Comparison of ENCODE assay signal across 8 mouse cellular contexts in the genomic region with DNA sequence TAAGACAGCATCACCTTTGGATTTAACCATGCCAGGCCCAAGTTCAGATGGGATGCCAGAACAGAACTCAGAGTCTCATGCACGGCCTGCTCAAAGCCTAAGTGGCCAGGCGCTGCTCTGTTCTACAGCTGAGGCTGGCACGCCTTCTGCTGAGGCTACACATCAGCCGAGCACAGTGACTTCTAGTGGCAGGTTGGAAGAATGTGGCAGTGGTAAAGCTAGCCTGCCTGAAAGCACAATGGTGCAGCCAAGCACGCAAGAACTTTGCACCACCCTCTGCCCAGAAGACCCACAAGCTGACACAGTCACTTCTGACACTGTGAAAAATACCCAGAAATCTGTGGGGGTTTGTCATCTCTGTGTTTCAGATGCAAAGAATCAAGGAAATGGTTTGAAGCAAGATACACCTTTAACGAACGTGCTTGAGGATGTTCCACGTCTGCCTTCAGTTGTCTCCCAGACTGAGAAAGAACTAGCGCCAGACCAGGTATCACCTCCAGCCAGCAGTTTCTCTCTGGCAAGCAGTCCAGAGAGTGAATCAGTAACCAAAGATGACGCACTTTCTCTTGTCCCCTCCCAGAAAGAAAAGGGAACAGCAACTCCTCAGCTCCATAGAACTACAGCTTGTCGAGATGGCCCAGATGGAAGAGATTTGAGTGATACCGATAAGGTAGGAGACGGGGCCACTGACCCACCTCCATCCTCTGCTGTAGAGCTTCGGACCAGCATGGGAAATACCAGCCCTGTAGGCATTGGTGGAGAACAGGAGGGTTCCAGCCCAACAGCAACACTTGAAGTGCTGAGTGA.
DNase-seq lines count a peak whose midpoint lies in the region; ATAC-seq and TF ChIP-seq lines count a peak whose summit lies in the region.

No protein-coding gene starts in this region.

- no peak for TF ChIP-seq RAD21 in MEL (IDR thresholded peaks at IDR 0.05; ENCODE audit: low read depth, low read length)

- no peaks in the 10 kb centered on the region for H3K9me3 ChIP-seq in MEL (replicated peaks; ENCODE audit: insufficient read depth, low read length)
- H3K9me3 ChIP-seq in heart, embryonic 14.5 days (ENCODE audit: control insufficient read depth, low read length), result no peaks in the 10 kb centered on the region
- no peaks in the 10 kb centered on the region for H3K9me3 ChIP-seq in hindbrain, embryonic 11.5 days (ENCODE audit: control insufficient read depth, low read length)
- H3K9me3 ChIP-seq in forebrain, embryonic 10.5 days, result no peaks in the 10 kb centered on the region

- no peak overlapping the region for H3K9ac ChIP-seq in MEL (ENCODE audit: control insufficient read depth, low read depth, low read length, poor library complexity, severe bottlenecking)
- H3K9ac ChIP-seq in heart, embryonic 14.5 days (ENCODE audit: low read length), result peak overlapping the region; percentile 34; the same call in 1 of the 2 replicates
- no peak overlapping the region for H3K9ac ChIP-seq in hindbrain, embryonic 11.5 days (ENCODE audit: low read depth, low read length)

- no peaks in the 10 kb centered on the region for H3K27me3 ChIP-seq in MEL (ENCODE audit: control insufficient read depth in 1 of 2, insufficient read depth in 2 of 2, low read length in 2 of 2)
- no peaks in the 10 kb centered on the region for H3K27me3 ChIP-seq in heart, embryonic 14.5 days (ENCODE audit: control insufficient read depth, insufficient read depth, low read length)
- no peaks in the 10 kb centered on the region for H3K27me3 ChIP-seq in small intestine, adult 2 months (ENCODE audit: control insufficient read depth, insufficient read depth, low read length)
- no peaks in the 10 kb centered on the region for H3K27me3 ChIP-seq in hindbrain, embryonic 11.5 days (ENCODE audit: control insufficient read depth, insufficient read depth, low read length)
- H3K27me3 ChIP-seq in forebrain, embryonic 10.5 days (ENCODE audit: poor library complexity, severe bottlenecking), result no peaks in the 10 kb centered on the region

- H3K36me3 ChIP-seq in MEL (ENCODE audit: control insufficient read depth in 1 of 2, insufficient read depth in 2 of 2, low read length in 2 of 2), result peaks cover 0 to 13% of the 10 kb centered on the region in 2 experiments; a peak in 2 of 4 replicates
- peaks cover 35% of the 10 kb centered on the region for H3K36me3 ChIP-seq in heart, embryonic 14.5 days (ENCODE audit: control insufficient read depth, insufficient read depth, low read length)
- H3K36me3 ChIP-seq in small intestine, adult 2 months (ENCODE audit: control insufficient read depth, insufficient read depth, low read length), result peaks cover 13% of the 10 kb centered on the region
- H3K36me3 ChIP-seq in hindbrain, embryonic 11.5 days (ENCODE audit: control insufficient read depth, insufficient read depth, low read length), result 0 out of 2 replicates have a peak, but pooled peaks cover 2% of the 10 kb centered on the region
- peaks cover 38% of the 10 kb centered on the region for H3K36me3 ChIP-seq in forebrain, embryonic 10.5 days (replicated peaks)

- no peaks in the 10 kb centered on the region for H3K79me2 ChIP-seq in MEL (ENCODE audit: control insufficient read depth, insufficient read depth, low read length, poor library complexity)

- WGBS in heart, embryonic 14.5 days, result 67% methylated on average over 14 of the region's 14 CpGs
- 27% methylated on average over 14 of the region's 14 CpGs for WGBS in small intestine, adult 2 months
- WGBS in hindbrain, embryonic 11.5 days, result 89% methylated on average over 14 of the region's 14 CpGs
- 87% methylated on average over 14 of the region's 14 CpGs for WGBS in forebrain, embryonic 10.5 days

- no peak overlapping the region for H3K4me2 ChIP-seq in heart, embryonic 14.5 days (ENCODE audit: low read length)
- no peak overlapping the region for H3K4me2 ChIP-seq in hindbrain, embryonic 11.5 days (replicated peaks; ENCODE audit: low read depth, low read length)

- H3K4me3 ChIP-seq in MEL (ENCODE audit: control insufficient read depth in 1 of 2, insufficient read depth in 1 of 2, low read depth in 2 of 2, low read length in 2 of 2), result no peak overlapping the region
- H3K4me3 ChIP-seq in heart, embryonic 14.5 days (ENCODE audit: control insufficient read depth in 1 of 2, insufficient read depth in 1 of 2, low read depth in 1 of 2, low read length in 2 of 2), result no peak overlapping the region
- peak overlapping the region; percentile 53 for H3K4me3 ChIP-seq in small intestine, adult 2 months (ENCODE audit: low read depth, low read length)
- no peak overlapping the region for H3K4me3 ChIP-seq in hindbrain, embryonic 11.5 days (ENCODE audit: low read depth, low read length)
- H3K4me3 ChIP-seq in forebrain, embryonic 10.5 days, result no peak overlapping the region

- peaks cover 11 to 13% of the 10 kb centered on the region in 2 experiments for H3K4me1 ChIP-seq in MEL (ENCODE audit: control insufficient read depth in 1 of 2, insufficient read depth in 2 of 2, low read length in 2 of 2)
- H3K4me1 ChIP-seq in heart, embryonic 14.5 days (ENCODE audit: control insufficient read depth in 2 of 2, insufficient read depth in 2 of 2, low read length in 2 of 2), result peaks cover 29 to 66% of the 10 kb centered on the region in 2 experiments
- H3K4me1 ChIP-seq in small intestine, adult 2 months (ENCODE audit: control insufficient read depth, insufficient read depth, insufficient read length, low read length), result peaks cover 31% of the 10 kb centered on the region; the same call in 1 of the 2 replicates
- H3K4me1 ChIP-seq in hindbrain, embryonic 11.5 days (replicated peaks; ENCODE audit: control insufficient read depth, insufficient read depth, low read length), result no peaks in the 10 kb centered on the region
- H3K4me1 ChIP-seq in forebrain, embryonic 10.5 days, result no peaks in the 10 kb centered on the region

- no peak for TF ChIP-seq POLR2A in MEL (IDR thresholded peaks at IDR 0.05; ENCODE audit: control insufficient read depth in 1 of 2, insufficient read depth in 1 of 2, low read depth in 1 of 2, low read length in 2 of 2, poor library complexity in 1 of 2)
- no peak for TF ChIP-seq POLR2A in small intestine, adult 2 months (IDR thresholded peaks at IDR 0.05; ENCODE audit: low read depth, low read length)

- no peak overlapping the region for H3K27ac ChIP-seq in MEL (ENCODE audit: control insufficient read depth, low read depth, low read length)
- H3K27ac ChIP-seq in heart, embryonic 14.5 days (replicated peaks in 1 of 2; ENCODE audit: control insufficient read depth in 1 of 2, insufficient read depth in 1 of 2, low read depth in 2 of 2, low read length in 2 of 2), result peak overlapping the region; percentile 87 to 90
- peak overlapping the region; percentile 94 for H3K27ac ChIP-seq in small intestine, adult 2 months (ENCODE audit: insufficient read depth, low read depth, low read length)
- no peak overlapping the region for H3K27ac ChIP-seq in hindbrain, embryonic 11.5 days (ENCODE audit: low read depth, low read length)
- no peak overlapping the region for H3K27ac ChIP-seq in forebrain, embryonic 10.5 days

- no peak for TF ChIP-seq EP300 in MEL (IDR thresholded peaks at IDR 0.05; ENCODE audit: low read depth in 1 of 2, low read length in 2 of 2)

- peak in 2 of 3 experiments; percentile 20 to 27; a peak in 3 of 6 replicates for TF ChIP-seq CTCF in MEL (IDR thresholded peaks at IDR 0.05 in 2 of 3, conservative IDR thresholded peaks at IDR 0.05 in 1 of 3; ENCODE audit: control insufficient read depth in 1 of 3, insufficient read depth in 1 of 3, low read depth in 2 of 3, low read length in 3 of 3, poor library complexity in 1 of 3, severe bottlenecking in 1 of 3)
- peak; percentile 54; the same call in 1 of the 2 replicates for TF ChIP-seq CTCF in small intestine, adult 2 months (IDR thresholded peaks at IDR 0.05; ENCODE audit: extremely low read depth, insufficient read length, insufficient replicate concordance, low read depth, low read length)

- no peak for ATAC-seq in heart, embryonic 14.5 days (ENCODE audit: insufficient number of reproducible peaks, insufficient read depth, low FRiP score, low read depth)
- no peak for ATAC-seq in hindbrain, embryonic 11.5 days (ENCODE audit: low FRiP score)

- DNase-seq in B cell, adult 2 months, result peak; percentile 64 to 65
- DNase-seq in MEL (ENCODE audit: low read depth, low spot score), result no peak
- peak; percentile 40 for DNase-seq in liver
- DNase-seq in hindbrain, embryonic 11.5 days (ENCODE audit: low spot score), result no peak
- DNase-seq in forebrain, embryonic 10.5 days (ENCODE audit: extremely low spot score, low spot score), result no peak
- DNase-seq in MN1 (ENCODE audit: low spot score), result no peak

TF ChIP-seq in MEL, 35 proteins besides CTCF, POLR2A, EP300 and RAD21:
- TF ChIP-seq MAX (IDR thresholded peaks at IDR 0.05; ENCODE audit: low read length) (no peak), ZMIZ1 (IDR thresholded peaks at IDR 0.05; ENCODE audit: low read depth, low read length) (no peak), SMC3 (IDR thresholded peaks at IDR 0.05; ENCODE audit: low read depth, low read length) (0 out of 2 replicates have a peak, but pooled peaks have one; percentile 8)

Comparison
In these comparisons a context has a peak if more than half of its experiments do, and no peak if none do; other contexts are left out.
1. DNase-seq: peak in B cell, adult 2 months (2 of 2) and liver (single experiment); none in MEL (single experiment), hindbrain, embryonic 11.5 days (single experiment), forebrain, embryonic 10.5 days (single experiment) and MN1 (single experiment).
2. H3K27ac ChIP-seq: peak in heart, embryonic 14.5 days (2 of 2) and small intestine, adult 2 months (single experiment); none in MEL (single experiment), hindbrain, embryonic 11.5 days (single experiment) and forebrain, embryonic 10.5 days (single experiment).